Comparison of ENCODE assay signal across 13 mouse cellular contexts in the genomic region with DNA sequence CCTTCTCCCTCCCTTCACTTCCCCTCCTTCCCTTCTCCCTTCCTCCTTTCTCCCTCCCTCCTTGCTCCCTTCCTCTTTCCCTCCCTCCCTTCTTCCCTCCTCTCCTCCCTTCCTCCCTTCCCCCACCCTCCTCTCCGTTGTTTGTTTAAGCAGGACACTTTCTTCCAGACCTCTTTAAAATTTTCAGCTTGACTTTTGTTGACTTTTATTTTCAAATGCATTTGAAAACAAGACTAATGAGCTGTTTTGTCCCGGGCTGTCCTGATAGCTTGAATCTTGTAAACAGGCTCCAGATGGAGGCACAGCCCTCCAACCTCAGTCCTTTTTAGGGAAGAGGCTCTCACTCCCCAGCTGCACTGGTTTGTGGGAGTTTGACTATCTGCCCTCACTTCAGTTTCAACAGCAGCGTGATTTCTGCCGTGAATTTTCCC.
DNase-seq lines count a peak whose midpoint lies in the region; ATAC-seq and TF ChIP-seq lines count a peak whose summit lies in the region.
"Had no signal": no experiment of that assay in that cellular context is flagged by ENCODE, and none has a peak within 500 bp of the region (broad histone marks: within the 10 kb centered on the region; RNA-seq: fewer than 3 reads in every experiment).

No protein-coding gene starts in this region.

- H3K4me2 ChIP-seq in heart, postnatal 0 days (ENCODE audit: low read depth, low read length) = no peak overlapping the region
- no peak overlapping the region for H3K4me2 ChIP-seq in stomach, postnatal 0 days (replicated peaks; ENCODE audit: low read depth)
- no peak overlapping the region for H3K4me2 ChIP-seq in hindbrain, embryonic 16.5 days (ENCODE audit: low read length)
- H3K4me2 ChIP-seq in midbrain, embryonic 14.5 days (ENCODE audit: low read length) = no peak overlapping the region
- H3K4me2 ChIP-seq: forebrain, embryonic 12.5 days; liver, embryonic 11.5 days had no signal

- no peaks in the 10 kb centered on the region for H3K27me3 ChIP-seq in heart, postnatal 0 days (ENCODE audit: control insufficient read depth, insufficient read depth, low read length)
- no peaks in the 10 kb centered on the region for H3K27me3 ChIP-seq in limb, embryonic 10.5 days (ENCODE audit: low read depth, poor library complexity, severe bottlenecking)
- no peaks in the 10 kb centered on the region for H3K27me3 ChIP-seq in stomach, postnatal 0 days (ENCODE audit: control insufficient read depth, insufficient read depth, low read length)
- no peaks in the 10 kb centered on the region for H3K27me3 ChIP-seq in hindbrain, embryonic 16.5 days (replicated peaks; ENCODE audit: control insufficient read depth, insufficient read depth, low read length)
- no peaks in the 10 kb centered on the region for H3K27me3 ChIP-seq in midbrain, embryonic 14.5 days (ENCODE audit: control insufficient read depth, insufficient read depth, low read length)

- peaks cover 21% of the 10 kb centered on the region for H3K4me1 ChIP-seq in heart, postnatal 0 days (ENCODE audit: control insufficient read depth, insufficient read depth)
- H3K4me1 ChIP-seq in limb, embryonic 10.5 days = peaks cover 27% of the 10 kb centered on the region
- peaks cover 2% of the 10 kb centered on the region; the same call in 1 of the 2 replicates for H3K4me1 ChIP-seq in stomach, postnatal 0 days (replicated peaks; ENCODE audit: control insufficient read depth, insufficient read depth)
- H3K4me1 ChIP-seq in hindbrain, embryonic 16.5 days (ENCODE audit: control insufficient read depth, insufficient read depth, low read depth, low read length) = no peaks in the 10 kb centered on the region
- H3K4me1 ChIP-seq in midbrain, embryonic 14.5 days (ENCODE audit: control insufficient read depth, insufficient read depth, low read length) = no peaks in the 10 kb centered on the region
- H3K4me1 ChIP-seq: forebrain, embryonic 12.5 days had no signal

- no peak; the same call in 1 of the 2 replicates for ATAC-seq in heart, postnatal 0 days (ENCODE audit: insufficient read depth, low read depth)
- peak; percentile 72; the same call in 1 of the 2 replicates for ATAC-seq in stomach, postnatal 0 days (ENCODE audit: low FRiP score, low TSS enrichment)
- ATAC-seq in hindbrain, embryonic 16.5 days = no peak
- no peak for ATAC-seq in midbrain, embryonic 14.5 days (ENCODE audit: low FRiP score, low TSS enrichment)

- peak overlapping the region; percentile 55 for H3K27ac ChIP-seq in heart, postnatal 0 days (ENCODE audit: low read depth)
- H3K27ac ChIP-seq in limb, embryonic 10.5 days = peak overlapping the region; percentile 59
- peak overlapping the region; percentile 80 for H3K27ac ChIP-seq in stomach, postnatal 0 days (replicated peaks)
- no peak overlapping the region for H3K27ac ChIP-seq in layer of hippocampus, adult 2 months
- H3K27ac ChIP-seq in hindbrain, embryonic 16.5 days (ENCODE audit: low read depth, low read length) = no peak overlapping the region
- no peak overlapping the region for H3K27ac ChIP-seq in midbrain, embryonic 14.5 days (replicated peaks; ENCODE audit: low read depth, low read length)
- H3K27ac ChIP-seq: forebrain, embryonic 12.5 days had no signal

- H3K4me3 ChIP-seq in heart, postnatal 0 days (ENCODE audit: low read depth, low read length) = no peak overlapping the region
- no peak overlapping the region for H3K4me3 ChIP-seq in limb, embryonic 10.5 days
- H3K4me3 ChIP-seq in stomach, postnatal 0 days (ENCODE audit: low read depth, low read length) = no peak overlapping the region
- H3K4me3 ChIP-seq in layer of hippocampus, adult 2 months = no peak overlapping the region
- no peak overlapping the region for H3K4me3 ChIP-seq in hindbrain, embryonic 16.5 days (ENCODE audit: low read length)
- H3K4me3 ChIP-seq in midbrain, embryonic 14.5 days (replicated peaks; ENCODE audit: low read depth, low read length) = no peak overlapping the region
- H3K4me3 ChIP-seq: forebrain, embryonic 12.5 days had no signal

- peak; percentile 25 for DNase-seq in ovary, postnatal 36 days (ENCODE audit: low spot score)
- DNase-seq in ovary, postnatal 14 days (ENCODE audit: low spot score) = no peak
- no peak for DNase-seq in heart, postnatal 0 days (ENCODE audit: low spot score)
- DNase-seq in limb, embryonic 10.5 days (ENCODE audit: low spot score) = no peak
- no peak for DNase-seq in stomach, postnatal 0 days (ENCODE audit: low spot score)
- no peak for DNase-seq in layer of hippocampus, adult 2 months (ENCODE audit: low spot score in 2 of 2)
- no peak for DNase-seq in midbrain, embryonic 14.5 days
- DNase-seq: cerebellum, adult 18-20 months; right cerebral cortex, adult 18-20 months; thymus, postnatal 36 days had no signal

- WGBS in heart, postnatal 0 days = 12% methylated on average over 4 of the region's 4 CpGs
- WGBS in limb, embryonic 10.5 days = 28% methylated on average over 4 of the region's 4 CpGs
- WGBS in stomach, postnatal 0 days = 14% methylated on average over 4 of the region's 4 CpGs
- 17% methylated on average over 4 of the region's 4 CpGs for WGBS in hindbrain, embryonic 16.5 days
- 35% methylated on average over 4 of the region's 4 CpGs for WGBS in midbrain, embryonic 14.5 days

- TF ChIP-seq EP300 in heart, postnatal 0 days (IDR thresholded peaks at IDR 0.05; ENCODE audit: low read depth) = no peak
- TF ChIP-seq EP300 in stomach, postnatal 0 days (optimal IDR thresholded peaks at IDR 0.05) = no peak

- no peak for TF ChIP-seq CTCF in heart, postnatal 0 days (IDR thresholded peaks at IDR 0.05; ENCODE audit: low read depth)
- no peak for TF ChIP-seq CTCF in stomach, postnatal 0 days (IDR thresholded peaks at IDR 0.05; ENCODE audit: low read depth)
- no peak for TF ChIP-seq CTCF in layer of hippocampus, adult 2 months (conservative IDR thresholded peaks at IDR 0.05)

- no peaks in the 10 kb centered on the region for H3K9me3 ChIP-seq in heart, postnatal 0 days (replicated peaks; ENCODE audit: control insufficient read depth, low read length)
- no peaks in the 10 kb centered on the region for H3K9me3 ChIP-seq in limb, embryonic 10.5 days (replicated peaks)
- no peaks in the 10 kb centered on the region for H3K9me3 ChIP-seq in stomach, postnatal 0 days (ENCODE audit: control insufficient read depth, low read length)
- no peaks in the 10 kb centered on the region for H3K9me3 ChIP-seq in hindbrain, embryonic 16.5 days (ENCODE audit: control insufficient read depth, low read length)
- no peaks in the 10 kb centered on the region for H3K9me3 ChIP-seq in midbrain, embryonic 14.5 days (ENCODE audit: control insufficient read depth, low read length)
- H3K9me3 ChIP-seq: forebrain, embryonic 12.5 days had no signal

- H3K9ac ChIP-seq in heart, postnatal 0 days (replicated peaks; ENCODE audit: low read depth, low read length) = no peak overlapping the region
- H3K9ac ChIP-seq in stomach, postnatal 0 days (ENCODE audit: low read length) = no peak overlapping the region
- H3K9ac ChIP-seq in hindbrain, embryonic 16.5 days (ENCODE audit: low read depth, low read length) = no peak overlapping the region
- no peak overlapping the region for H3K9ac ChIP-seq in midbrain, embryonic 14.5 days (replicated peaks; ENCODE audit: low read length)
- H3K9ac ChIP-seq: forebrain, embryonic 12.5 days had no signal

- no peaks in the 10 kb centered on the region for H3K36me3 ChIP-seq in heart, postnatal 0 days (replicated peaks; ENCODE audit: control insufficient read depth, insufficient read depth, low read length)
- H3K36me3 ChIP-seq in limb, embryonic 10.5 days = no peaks in the 10 kb centered on the region
- no peaks in the 10 kb centered on the region for H3K36me3 ChIP-seq in stomach, postnatal 0 days (ENCODE audit: control insufficient read depth, insufficient read depth, low read length)
- no peaks in the 10 kb centered on the region for H3K36me3 ChIP-seq in hindbrain, embryonic 16.5 days (ENCODE audit: control insufficient read depth, insufficient read depth, low read length)
- no peaks in the 10 kb centered on the region for H3K36me3 ChIP-seq in midbrain, embryonic 14.5 days (ENCODE audit: control insufficient read depth, insufficient read depth, low read length)
- H3K36me3 ChIP-seq: forebrain, embryonic 12.5 days had no signal

Comparison
In these comparisons a context has a peak if more than half of its experiments do, and no peak if none do; other contexts are left out.
1. H3K27ac ChIP-seq: peak in heart, postnatal 0 days (single experiment), limb, embryonic 10.5 days (single experiment) and stomach, postnatal 0 days (single experiment); none in layer of hippocampus, adult 2 months (single experiment), hindbrain, embryonic 16.5 days (single experiment) and midbrain, embryonic 14.5 days (single experiment).